Mouse (Mus musculus): ENCODE results near the gene Ciz1. TPM values are rescaled to one million over a fixed set of nuclear protein-coding genes. Genes with fewer than 3 reads are reported as not detected.
A peak's percentile ranks its signal among the peaks of the same experiment; 100 is the strongest.

Ciz1 gene
- polyA plus RNA-seq, 1 experiment = 34.3 TPM

DNA sequence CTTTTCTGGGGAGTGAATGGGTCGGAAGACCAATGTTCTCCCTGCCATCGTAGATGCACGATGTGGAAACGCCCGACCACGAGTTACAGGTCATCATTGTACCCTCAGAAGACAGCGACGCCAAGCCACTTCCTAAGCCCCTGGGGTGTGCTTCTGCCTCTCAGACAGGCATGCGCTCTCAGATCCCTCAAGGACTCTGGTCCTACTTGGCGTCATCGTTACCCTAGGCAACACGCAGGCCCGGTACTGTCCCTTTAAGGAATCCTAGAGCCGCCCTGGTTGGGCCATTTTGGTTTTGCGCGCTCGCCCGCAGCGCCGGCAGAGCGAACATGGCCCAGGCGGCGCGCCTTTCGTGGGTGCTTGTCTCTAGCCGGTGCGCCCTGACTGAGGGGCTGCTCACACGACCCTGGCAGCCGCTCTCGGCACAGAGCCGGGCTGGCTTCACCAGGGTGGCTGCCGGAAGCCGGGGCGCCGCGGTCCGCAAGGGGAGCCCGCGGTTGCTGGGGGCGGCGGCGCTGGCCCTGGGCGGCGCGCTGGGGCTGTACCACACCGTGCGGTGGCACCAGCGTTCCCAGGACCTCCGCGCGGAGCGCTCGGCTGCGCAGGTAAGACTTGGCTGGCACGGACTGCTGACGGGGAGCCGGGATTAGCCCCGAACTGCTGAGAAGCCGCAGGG is 44.0 kb downstream of the Ciz1 start:
- Histone ChIP-seq H3K9me3 (replicated peaks; ENCODE audit: control insufficient read depth, insufficient read depth, low read length, poor library complexity, severe bottlenecking) (no peaks in the 10 kb centered on the region; the same call in 1 of the 2 replicates), H3K4me3 (ENCODE audit: low read depth, low read length) (peak overlapping the region; percentile 89), H3K27ac (ENCODE audit: insufficient read depth, low read length) (no peak overlapping the region)

DNA sequence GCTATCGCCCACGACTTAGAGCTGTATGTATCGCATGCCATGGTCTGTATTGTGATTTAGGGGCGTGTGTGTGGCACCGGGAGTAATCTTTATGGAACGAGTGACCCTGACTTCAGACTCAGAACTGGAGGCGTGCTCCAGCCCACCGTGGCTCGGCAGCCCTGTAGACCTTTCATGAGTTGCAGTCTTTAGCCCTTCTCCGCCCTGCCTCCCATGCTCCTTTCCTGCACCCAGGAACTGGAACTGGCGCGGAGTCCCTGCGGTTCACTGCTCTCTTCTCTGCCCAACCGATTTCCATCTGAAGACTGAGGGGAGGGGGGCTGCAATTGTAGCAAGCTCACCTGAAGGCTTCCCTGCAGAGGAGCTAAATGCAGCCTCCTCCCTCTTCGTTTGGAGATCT is 44.6 kb downstream of the Ciz1 start:
- Histone ChIP-seq H3K9me3 (replicated peaks; ENCODE audit: control insufficient read depth, insufficient read depth, low read length, poor library complexity, severe bottlenecking) (no peaks in the 10 kb centered on the region; the same call in 1 of the 2 replicates), H3K27me3 (ENCODE audit: control insufficient read depth, insufficient read depth, low read length, poor library complexity, severe bottlenecking) (no peaks in the 10 kb centered on the region), H3K4me3 (ENCODE audit: low read depth, low read length) (peak overlapping the region; percentile 89), H3K27ac (ENCODE audit: insufficient read depth, low read length) (no peak overlapping the region), H3K9ac (ENCODE audit: low read depth, poor library complexity, severe bottlenecking) (peak overlapping the region; percentile 65), H3K36me3 (ENCODE audit: control insufficient read depth, insufficient read depth, low read length, poor library complexity, severe bottlenecking) (no peaks in the 10 kb centered on the region), H3K4me1 (ENCODE audit: control insufficient read depth, insufficient read depth, low read length) (no peaks in the 10 kb centered on the region)
- TF ChIP-seq POLR2A (IDR thresholded peaks at IDR 0.05; ENCODE audit: insufficient read depth, low read length) (no peak), CTCF (IDR thresholded peaks at IDR 0.05; ENCODE audit: low read depth, low read length) (no peak), EP300 (IDR thresholded peaks at IDR 0.05; ENCODE audit: insufficient read depth, low read depth, low read length) (no peak)

More for the DNA sequence above, 44.0 kb downstream of the Ciz1 start:
- Histone ChIP-seq H3K36me3 (ENCODE audit: control insufficient read depth, insufficient read depth, low read length, poor library complexity, severe bottlenecking) (no peaks in the 10 kb centered on the region), H3K9ac (ENCODE audit: low read depth, poor library complexity, severe bottlenecking) (peak overlapping the region; percentile 65), H3K27me3 (ENCODE audit: control insufficient read depth, insufficient read depth, low read length, poor library complexity, severe bottlenecking) (no peaks in the 10 kb centered on the region), H3K4me1 (ENCODE audit: control insufficient read depth, insufficient read depth, low read length) (no peaks in the 10 kb centered on the region)
- TF ChIP-seq POLR2A (IDR thresholded peaks at IDR 0.05; ENCODE audit: insufficient read depth, low read length) = no peak
- TF ChIP-seq CTCF (IDR thresholded peaks at IDR 0.05; ENCODE audit: low read depth, low read length) = no peak
- TF ChIP-seq EP300 (IDR thresholded peaks at IDR 0.05; ENCODE audit: insufficient read depth, low read depth, low read length) = no peak

DNA sequence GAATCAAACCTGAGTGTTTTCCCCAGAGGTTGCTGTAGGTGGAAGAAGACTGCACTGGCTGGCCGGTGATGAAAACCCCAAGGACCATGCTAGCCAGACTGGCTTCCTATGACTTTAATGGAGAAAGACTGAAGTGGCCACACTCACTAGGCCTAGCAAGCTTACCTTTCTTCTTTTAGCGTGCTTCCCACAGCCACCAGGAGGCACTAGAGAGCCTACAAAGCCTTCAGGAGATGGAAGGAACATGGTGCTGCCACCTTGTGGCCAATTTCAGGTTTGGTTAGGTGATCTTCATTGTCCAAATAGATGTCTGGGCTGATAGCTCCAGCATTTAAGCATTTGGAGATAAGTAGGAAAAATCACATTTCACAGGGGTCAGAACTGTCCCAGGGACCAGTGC is 52.5 kb downstream of the Ciz1 start:
- Histone ChIP-seq H3K27me3 (ENCODE audit: control insufficient read depth, insufficient read depth, low read length, poor library complexity, severe bottlenecking) (no peaks in the 10 kb centered on the region), H3K9me3 (replicated peaks; ENCODE audit: control insufficient read depth, insufficient read depth, low read length, poor library complexity, severe bottlenecking) (no peaks in the 10 kb centered on the region), H3K9ac (ENCODE audit: low read depth, poor library complexity, severe bottlenecking) (no peak overlapping the region), H3K36me3 (ENCODE audit: control insufficient read depth, insufficient read depth, low read length, poor library complexity, severe bottlenecking) (no peaks in the 10 kb centered on the region), H3K27ac (ENCODE audit: insufficient read depth, low read length) (no peak overlapping the region), H3K4me3 (ENCODE audit: low read depth, low read length) (no peak overlapping the region), H3K4me1 (ENCODE audit: control insufficient read depth, insufficient read depth, low read length) (peaks cover 6% of the 10 kb centered on the region)
- peak; percentile 99 for TF ChIP-seq CTCF (IDR thresholded peaks at IDR 0.05; ENCODE audit: low read depth, low read length)
- no peak for TF ChIP-seq POLR2A (IDR thresholded peaks at IDR 0.05; ENCODE audit: insufficient read depth, low read length)
- no peak for TF ChIP-seq EP300 (IDR thresholded peaks at IDR 0.05; ENCODE audit: insufficient read depth, low read depth, low read length)

DNA sequence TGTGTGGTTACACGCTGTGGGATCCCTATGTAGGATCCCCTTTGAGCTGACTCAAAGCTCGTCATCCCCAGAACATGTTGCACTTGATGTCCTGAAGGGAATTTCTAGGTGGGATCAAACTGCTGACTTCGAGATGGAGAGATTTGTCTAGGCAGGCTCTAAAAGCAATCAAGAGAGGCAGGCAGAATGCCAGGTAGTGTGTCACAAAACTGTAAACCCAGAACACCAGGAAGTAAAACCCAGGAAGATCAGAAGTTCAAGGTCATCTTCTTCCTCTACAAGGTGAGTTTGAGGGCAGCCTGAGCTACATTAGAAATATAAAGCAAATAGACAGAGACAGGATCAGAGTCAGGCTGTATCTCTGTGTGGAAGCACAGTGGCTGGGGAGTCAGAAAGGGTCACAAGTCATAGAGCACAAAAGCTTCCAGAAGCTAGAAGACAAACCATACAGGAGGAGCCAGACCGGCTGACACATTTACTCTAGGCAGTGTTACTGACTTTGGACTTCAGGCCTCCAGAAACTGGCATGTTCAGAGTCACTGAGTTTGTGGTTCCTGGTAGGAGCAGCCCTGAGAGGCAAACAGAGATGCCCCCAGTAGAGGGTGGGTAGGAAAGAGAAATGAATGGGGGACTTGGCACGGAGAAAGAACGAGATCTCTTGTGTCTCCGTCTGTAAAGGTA is 55.2 kb downstream of the Ciz1 start:
- no peak overlapping the region for H3K9ac ChIP-seq (ENCODE audit: low read depth, poor library complexity, severe bottlenecking)
- H3K9me3 ChIP-seq (replicated peaks; ENCODE audit: control insufficient read depth, insufficient read depth, low read length, poor library complexity, severe bottlenecking) = no peaks in the 10 kb centered on the region
- H3K4me3 ChIP-seq (ENCODE audit: low read depth, low read length) = no peak overlapping the region
- no peak overlapping the region for H3K27ac ChIP-seq (ENCODE audit: insufficient read depth, low read length)
- no peaks in the 10 kb centered on the region for H3K27me3 ChIP-seq (ENCODE audit: control insufficient read depth, insufficient read depth, low read length, poor library complexity, severe bottlenecking)
- H3K4me1 ChIP-seq (ENCODE audit: control insufficient read depth, insufficient read depth, low read length) = peaks cover 6% of the 10 kb centered on the region
- TF ChIP-seq EP300 (IDR thresholded peaks at IDR 0.05; ENCODE audit: insufficient read depth, low read depth, low read length) (no peak), CTCF (IDR thresholded peaks at IDR 0.05; ENCODE audit: low read depth, low read length) (no peak), POLR2A (IDR thresholded peaks at IDR 0.05; ENCODE audit: insufficient read depth, low read length) (no peak)
- no peaks in the 10 kb centered on the region for H3K36me3 ChIP-seq (ENCODE audit: control insufficient read depth, insufficient read depth, low read length, poor library complexity, severe bottlenecking)

DNA sequence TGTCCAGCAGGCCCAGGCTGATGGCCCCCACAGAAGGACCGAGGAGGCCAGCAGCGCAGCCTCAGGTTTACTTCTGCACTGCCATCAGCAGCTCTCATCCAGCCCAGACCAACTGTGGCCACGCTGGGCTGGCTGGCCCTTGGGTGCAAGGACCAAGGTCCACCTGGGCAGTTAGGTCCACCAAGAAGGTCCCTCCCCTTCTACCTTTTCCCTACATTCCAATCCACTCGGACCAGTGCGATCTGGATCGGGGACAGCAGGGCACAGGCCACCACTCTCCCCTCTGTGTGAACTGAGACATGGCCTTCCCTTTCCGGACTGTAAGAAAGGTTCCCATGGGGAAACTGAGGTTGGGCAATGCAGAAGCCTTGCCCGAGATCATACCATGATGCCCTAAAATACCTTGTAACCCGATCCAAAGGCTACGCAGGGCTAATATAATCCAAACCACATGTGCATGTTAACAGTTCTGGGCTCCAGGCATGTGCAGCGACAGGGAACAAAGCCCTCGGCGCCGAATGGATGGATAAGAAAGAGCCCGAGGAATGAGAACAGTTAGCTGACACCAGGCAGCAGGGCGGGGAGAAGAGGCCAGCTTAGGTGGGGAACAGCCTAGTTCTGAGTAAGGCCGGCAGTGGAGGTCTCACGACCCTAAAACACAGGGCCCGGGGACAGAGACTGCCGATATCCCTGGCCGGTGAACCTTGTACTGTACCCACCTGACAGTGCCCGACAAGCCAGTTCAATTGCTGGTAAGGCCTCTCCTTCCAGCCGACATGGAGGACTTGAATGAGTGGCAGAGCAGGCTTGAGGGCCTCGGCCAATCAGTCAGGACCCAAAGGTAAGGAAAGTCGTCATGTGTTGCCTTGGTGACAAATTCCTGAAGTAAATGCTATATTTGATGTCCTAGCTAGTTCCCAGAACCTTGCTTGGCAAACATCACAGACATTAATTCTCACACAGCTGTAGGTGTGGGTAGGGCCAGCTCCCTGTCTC is 56.6 kb downstream of the Ciz1 start:
- no peak overlapping the region for H3K9ac ChIP-seq (ENCODE audit: low read depth, poor library complexity, severe bottlenecking)

More for the DNA sequence above, 56.6 kb downstream of the Ciz1 start:
- no peaks in the 10 kb centered on the region for H3K36me3 ChIP-seq (ENCODE audit: control insufficient read depth, insufficient read depth, low read length, poor library complexity, severe bottlenecking)
- no peaks in the 10 kb centered on the region for H3K27me3 ChIP-seq (ENCODE audit: control insufficient read depth, insufficient read depth, low read length, poor library complexity, severe bottlenecking)
- no peak overlapping the region for H3K27ac ChIP-seq (ENCODE audit: insufficient read depth, low read length)
- TF ChIP-seq POLR2A (IDR thresholded peaks at IDR 0.05; ENCODE audit: insufficient read depth, low read length) (no peak), EP300 (IDR thresholded peaks at IDR 0.05; ENCODE audit: insufficient read depth, low read depth, low read length) (no peak), CTCF (IDR thresholded peaks at IDR 0.05; ENCODE audit: low read depth, low read length) (no peak)
- H3K4me1 ChIP-seq (ENCODE audit: control insufficient read depth, insufficient read depth, low read length) = no peaks in the 10 kb centered on the region
- no peaks in the 10 kb centered on the region for H3K9me3 ChIP-seq (replicated peaks; ENCODE audit: control insufficient read depth, insufficient read depth, low read length, poor library complexity, severe bottlenecking)
- no peak overlapping the region for H3K4me3 ChIP-seq (ENCODE audit: low read depth, low read length)
